In genomic region chr9:65909837-65910236, GRCm38 (mm10) we compare ENCODE assay signal across 8 mouse cellular contexts. TPM values are rescaled to one million over a fixed set of nuclear protein-coding genes. Genes with fewer than 3 reads are reported as not detected.
DNase-seq lines count a peak whose midpoint lies in the region; ATAC-seq and TF ChIP-seq lines count a peak whose summit lies in the region.

No protein-coding gene starts in this region.

- peaks cover 2% of the 10 kb centered on the region for H3K4me1 ChIP-seq in heart, adult 2 months (ENCODE audit: control insufficient read depth, insufficient read depth, low read length)
- H3K4me1 ChIP-seq in thymus, adult 2 months (replicated peaks; ENCODE audit: control insufficient read depth, insufficient read depth, low read length), result peaks cover 5% of the 10 kb centered on the region
- H3K4me1 ChIP-seq in liver, embryonic 12.5 days, result peaks cover 35% of the 10 kb centered on the region

- H3K79me2 ChIP-seq in heart, adult 2 months (replicated peaks; ENCODE audit: control insufficient read depth, insufficient read depth, low read length), result peaks cover 2% of the 10 kb centered on the region; the same call in 1 of the 2 replicates

- peak overlapping the region; percentile 86 for H3K4me2 ChIP-seq in liver, embryonic 12.5 days

- TF ChIP-seq EP300 in heart, adult 2 months (IDR thresholded peaks at IDR 0.05; ENCODE audit: insufficient read depth, low read depth, low read length), result no peak

- H3K9me3 ChIP-seq in liver, embryonic 12.5 days (replicated peaks), result no peaks in the 10 kb centered on the region

- ATAC-seq in liver, embryonic 12.5 days, result no peak
- ATAC-seq in granulocyte monocyte progenitor cell, adult 5-6 weeks (replicated peaks; ENCODE audit: poor library complexity, severe bottlenecking), result no peak

- H3K27ac ChIP-seq in heart, adult 2 months, result peak overlapping the region; percentile 80
- H3K27ac ChIP-seq in thymus, adult 2 months (ENCODE audit: control insufficient read depth, insufficient read depth, low read length), result no peak overlapping the region; the same call in 1 of the 2 replicates
- peak overlapping the region; percentile 89 for H3K27ac ChIP-seq in liver, embryonic 12.5 days

- 2% methylated on average over 4 of the region's 4 CpGs for whole genome bisulfite sequencing in heart, adult 2 months
- under 1% methylated on average over 4 of the region's 4 CpGs for WGBS in thymus, adult 2 months
- 3% methylated on average over 4 of the region's 4 CpGs for WGBS in liver, embryonic 12.5 days (ENCODE audit: insufficient replicate concordance)

- H3K9ac ChIP-seq in heart, adult 2 months (ENCODE audit: low read depth, low read length), result peak overlapping the region; percentile 81
- peak overlapping the region; percentile 89 for H3K9ac ChIP-seq in liver, embryonic 12.5 days

- peak overlapping the region; percentile 83 for H3K4me3 ChIP-seq in heart, adult 2 months
- peak overlapping the region; percentile 98 for H3K4me3 ChIP-seq in thymus, adult 2 months (ENCODE audit: control insufficient read depth, insufficient read depth, low read length)
- H3K4me3 ChIP-seq in liver, embryonic 12.5 days, result peak overlapping the region; percentile 91

- H3K27me3 ChIP-seq in heart, adult 2 months (ENCODE audit: control insufficient read depth, insufficient read depth, low read length), result no peaks in the 10 kb centered on the region
- H3K27me3 ChIP-seq in thymus, adult 2 months (ENCODE audit: control insufficient read depth, insufficient read depth, low read length), result no peaks in the 10 kb centered on the region
- no peaks in the 10 kb centered on the region for H3K27me3 ChIP-seq in liver, embryonic 12.5 days (replicated peaks)

- TF ChIP-seq POLR2A in heart, adult 2 months (IDR thresholded peaks at IDR 0.05; ENCODE audit: insufficient read depth, low read depth, low read length), result no peak
- no peak for TF ChIP-seq POLR2A in thymus, adult 2 months (IDR thresholded peaks at IDR 0.05; ENCODE audit: control insufficient read depth, extremely low read depth, insufficient read depth, low read length, poor library complexity)

- TF ChIP-seq CTCF in heart, adult 2 months (IDR thresholded peaks at IDR 0.05), result no peak
- TF ChIP-seq CTCF in thymus, adult 2 months (IDR thresholded peaks at IDR 0.05; ENCODE audit: borderline replicate concordance, control insufficient read depth, extremely low read depth, insufficient read depth, low read length, poor library complexity), result no peak

- intact Hi-C loops in heart, adult 2 months (cut with DNase I), result loop anchor here (2.0 to 5.0 kb wide), 3 partner anchors 25 to 152 kb away; partner anchors contain the start of gene Ppib

- peaks cover 2% of the 10 kb centered on the region; the same call in 1 of the 2 replicates for H3K36me3 ChIP-seq in heart, adult 2 months (ENCODE audit: control insufficient read depth, insufficient read depth, low read length)
- H3K36me3 ChIP-seq in thymus, adult 2 months (ENCODE audit: control insufficient read depth, insufficient read depth, low read length), result no peaks in the 10 kb centered on the region
- peaks cover 18% of the 10 kb centered on the region for H3K36me3 ChIP-seq in liver, embryonic 12.5 days

- no peak for DNase-seq in heart, adult 2 months
- DNase-seq in heart, adult 8-10 months (ENCODE audit: low spot score), result no peak
- DNase-seq in thymus, adult 2 months, result no peak
- no peak for DNase-seq in thymus, postnatal 4 days
- no peak for DNase-seq in ovary, adult 18-20 months (ENCODE audit: low spot score)
- DNase-seq in urinary bladder, adult 18-20 months (ENCODE audit: low spot score in 2 of 2), result no peak

RNA-seq across cellular contexts. Expression of gene Csnk1g1, which starts 1.1 kb away (rescaled TPM):
- total RNA-seq in heart, adult 2 months (2021), result 10 to 100 TPM in 1 of 2 experiments, 1 to 10 TPM in 1; 8.8 to 10.8 TPM
- 3.6 and 5.9 TPM in 2 replicates for polyA plus RNA-seq in heart, adult 2 months (2012; rRNA removed)
- 10 to 100 TPM in 2 of 4 experiments, 1 to 10 TPM in 2; 8.5 to 11.6 (median 9.5) TPM for total RNA-seq in heart, adult 8-10 months (2022)
- 12.4 and 12.9 TPM in 2 replicates for polyA plus RNA-seq in thymus, adult 2 months (2012; rRNA removed)
- 7.1 and 7.4 TPM in 2 replicates for polyA plus RNA-seq in liver, embryonic 12.5 days (2016; fragmentation: Nextera tagmentation; extraction: Ambion mirVana)
- 16.9 and 19.5 TPM in 2 replicates for total RNA-seq in granulocyte monocyte progenitor cell, adult 5-6 weeks (2014; fragmentation: Nextera tagmentation)
- 11.8 and 16.5 TPM in 2 replicates for total RNA-seq in granulocyte monocyte progenitor cell, adult 5-6 weeks (2017)

RNA-seq across cellular contexts. Expression of gene Trip4, which starts 1.2 kb away (rescaled TPM):
- 10 to 100 TPM; 15.2 to 16.5 TPM for total RNA-seq in heart, adult 2 months (2021)
- polyA plus RNA-seq in heart, adult 2 months (2012; rRNA removed), result 5.9 and 8.1 TPM in 2 replicates
- 10 to 100 TPM; 14.7 to 17.4 (median 16.4) TPM for total RNA-seq in heart, adult 8-10 months (2022)
- 10.8 and 12.6 TPM in 2 replicates for polyA plus RNA-seq in thymus, adult 2 months (2012; rRNA removed)
- polyA plus RNA-seq in liver, embryonic 12.5 days (2016; fragmentation: Nextera tagmentation; extraction: Ambion mirVana), result 17.4 and 18.3 TPM in 2 replicates
- 13.8 and 16.7 TPM in 2 replicates for total RNA-seq in granulocyte monocyte progenitor cell, adult 5-6 weeks (2014; fragmentation: Nextera tagmentation)
- 18.4 and 27.0 TPM in 2 replicates for total RNA-seq in granulocyte monocyte progenitor cell, adult 5-6 weeks (2017)

RNA-seq across cellular contexts. Expression of gene Pclaf, which starts 19.8 kb away (rescaled TPM):
- total RNA-seq in heart, adult 2 months (2021), result under 1 TPM; 0.26 to 0.32 TPM
- polyA plus RNA-seq in heart, adult 2 months (2012; rRNA removed), result 0.20 and 0.26 TPM in 2 replicates
- total RNA-seq in heart, adult 8-10 months (2022), result under 1 TPM in 3 of 4 experiments, not detected in 1; 0.35 to 0.56 (median 0.52) TPM
- polyA plus RNA-seq in thymus, adult 2 months (2012; rRNA removed), result 51.8 and 73.5 TPM in 2 replicates
- polyA plus RNA-seq in liver, embryonic 12.5 days (2016; fragmentation: Nextera tagmentation; extraction: Ambion mirVana), result 126 TPM in 2 replicates
- total RNA-seq in granulocyte monocyte progenitor cell, adult 5-6 weeks (2014; fragmentation: Nextera tagmentation), result 83.5 and 134 TPM in 2 replicates
- 235 and 300 TPM in 2 replicates for total RNA-seq in granulocyte monocyte progenitor cell, adult 5-6 weeks (2017)

Comparison
In these comparisons a context has a peak if more than half of its experiments do, and no peak if none do; other contexts are left out.
1. RNA of gene Pclaf, which starts 19.8 kb away (total RNA-seq): 83.5 to 300 TPM in granulocyte monocyte progenitor cell, adult 5-6 weeks; 0.35 to 0.56 TPM in heart, adult 8-10 months and 0.26 to 0.32 TPM in heart, adult 2 months; every median in the first group is over 10 times any median in the second.
2. Peak in every context shown above with its lines, with median percentiles within 50 percentile points of each other: H3K4me3 ChIP-seq.